Mouse (Mus musculus): ENCODE data around the gene Scgb1b11. TPM values are rescaled to one million over a fixed set of nuclear protein-coding genes. Genes with fewer than 3 reads are reported as not detected.
"Not testable (repeated sequence)": the region's sequence is repeated elsewhere in the genome, so short reads cannot be mapped to it uniquely, and the experiment has no call there.

Gene Scgb1b11
- total RNA-seq (2021), result not detected
- long read RNA-seq, experiment 1, result 0 reads
- long read RNA-seq, experiment 2, result 0 reads

GRCm38 (mm10) chr7:32222540-32222939, at the start of gene Scgb1b11:
Scgb1b11 (plus strand) TSS chr7:32222840.
- intact Hi-C loops (cut with DNase I); DNase-seq; H3K4me3 ChIP-seq; H3K27ac ChIP-seq: not testable (repeated sequence)

DNA sequence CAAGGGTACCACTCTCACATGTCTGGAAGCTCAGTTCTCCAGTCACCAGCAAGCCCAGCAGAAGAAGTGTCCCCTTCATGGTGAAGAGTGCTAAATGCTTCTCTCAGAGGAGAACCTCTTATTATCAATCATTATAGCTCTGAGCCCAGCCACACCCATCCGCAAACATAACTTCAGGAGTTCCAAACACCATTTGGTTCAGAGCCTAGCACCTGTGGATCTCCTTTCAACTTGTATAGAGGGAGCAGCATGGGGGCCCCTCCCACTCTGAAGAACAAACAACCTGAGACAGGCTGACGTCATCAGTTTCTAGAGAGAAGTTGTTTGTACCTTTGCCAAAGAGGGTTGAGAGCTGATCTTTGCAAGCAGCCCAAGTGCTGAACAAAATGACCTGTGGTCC, 11.6 kb upstream of the Scgb1b11 start, which contains the start of gene Scgb2b11:
TSS of gene Scgb2b11 (minus strand) at position 101 of the 400 bp plus-strand sequence.
- DNase-seq; intact Hi-C loops (cut with DNase I): not testable (repeated sequence)

More for the DNA sequence above, 11.6 kb upstream of the Scgb1b11 start, which contains the start of gene Scgb2b11:
- not testable (repeated sequence) for H3K4me3 ChIP-seq, H3K27ac ChIP-seq

Other genes starting within 250 kb of the Scgb1b11 start
- gene Scgb1b10, start 122.0 kb upstream of the Scgb1b11 start, total RNA-seq (2021), result not detected
- not detected for gene Scgb2b11, start 11.7 kb upstream of the Scgb1b11 start, total RNA-seq (2021)
- gene Scgb2b12, start 104.4 kb downstream of the Scgb1b11 start, total RNA-seq (2021), result not detected
- gene Scgb1b12, start 111.3 kb downstream of the Scgb1b11 start, total RNA-seq (2021), result not detected
- not detected for gene Scgb1b29, start 218.7 kb downstream of the Scgb1b11 start, total RNA-seq (2021)